Mouse (Mus musculus): ENCODE data around the gene Wfikkn2. TPM values are rescaled to one million over a fixed set of nuclear protein-coding genes. Genes with fewer than 3 reads are reported as not detected.

Gene Wfikkn2
- polyA plus RNA-seq, 1 experiment from 2014 or later = 0.45 TPM

DNA sequence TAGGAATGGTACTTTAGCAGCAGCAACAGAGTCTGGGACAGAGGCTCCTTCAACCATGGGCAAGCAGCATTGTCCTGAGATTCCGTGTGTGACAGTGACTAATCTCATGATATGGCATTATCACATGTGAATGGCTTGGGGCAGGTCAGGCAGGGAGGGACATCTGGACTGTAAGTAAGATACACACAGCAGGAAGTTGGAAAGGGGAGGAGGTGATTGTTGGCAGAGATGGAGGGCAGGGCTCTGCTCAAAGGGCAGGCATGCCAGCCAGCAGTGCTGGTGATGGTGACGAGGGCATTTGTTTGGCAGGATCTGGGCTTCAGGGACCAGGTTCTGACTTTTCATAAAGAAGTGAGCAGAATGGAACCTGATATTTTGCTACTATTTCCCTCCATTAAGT is 52.7 kb downstream of the Wfikkn2 start:
- H3K9me3 ChIP-seq (ENCODE audit: low read depth, low read length) = no peaks in the 10 kb centered on the region
- H3K9ac ChIP-seq = no peak overlapping the region
- no peak overlapping the region for H3K4me3 ChIP-seq (ENCODE audit: low read depth, low read length)
- H3K27me3 ChIP-seq (ENCODE audit: insufficient read depth, low read length) = no peaks in the 10 kb centered on the region
- no peaks in the 10 kb centered on the region for H3K4me1 ChIP-seq (ENCODE audit: insufficient read depth)
- WGBS = 69% methylated on average over 2 of the region's 2 CpGs
- no peak for DNase-seq
- ATAC-seq (ENCODE audit: insufficient read depth) = no peak
- H3K27ac ChIP-seq (ENCODE audit: low read depth) = no peak overlapping the region
- H3K4me2 ChIP-seq = no peak overlapping the region
- no peaks in the 10 kb centered on the region for H3K36me3 ChIP-seq (ENCODE audit: insufficient read depth)
- no peak for TF ChIP-seq CTCF (IDR thresholded peaks at IDR 0.05; ENCODE audit: low read depth)

DNA sequence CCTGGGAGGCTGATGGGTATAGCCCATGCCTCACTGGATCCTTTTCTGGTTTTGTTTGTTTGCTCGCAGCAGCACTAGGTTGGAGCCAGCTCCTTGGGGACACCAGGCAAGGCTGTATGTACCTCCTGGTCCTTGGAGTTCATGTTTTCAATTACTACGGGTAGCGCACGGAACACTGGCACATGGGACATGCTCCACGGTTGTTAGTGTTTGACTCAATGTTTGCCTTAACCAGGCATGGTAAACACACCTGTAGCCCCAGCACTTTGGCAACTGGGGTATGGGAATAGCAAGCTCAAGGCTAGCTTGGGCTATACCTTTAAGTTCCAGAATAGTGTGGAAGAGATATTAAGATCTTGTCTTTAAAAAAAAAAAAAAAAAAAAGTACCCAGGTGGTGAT is 55.1 kb downstream of the Wfikkn2 start:
- Histone ChIP-seq H3K9ac (no peak overlapping the region), H3K4me2 (no peak overlapping the region), H3K4me1 (ENCODE audit: insufficient read depth) (no peaks in the 10 kb centered on the region), H3K4me3 (ENCODE audit: low read depth, low read length) (no peak overlapping the region), H3K9me3 (ENCODE audit: low read depth, low read length) (no peaks in the 10 kb centered on the region), H3K36me3 (ENCODE audit: insufficient read depth) (no peaks in the 10 kb centered on the region), H3K27ac (ENCODE audit: low read depth) (no peak overlapping the region), H3K27me3 (ENCODE audit: insufficient read depth, low read length) (no peaks in the 10 kb centered on the region)
- WGBS = 71% methylated on average over 5 of the region's 5 CpGs
- TF ChIP-seq CTCF (IDR thresholded peaks at IDR 0.05; ENCODE audit: low read depth) = no peak
- no peak for ATAC-seq (ENCODE audit: insufficient read depth)
- no peak for DNase-seq

DNA sequence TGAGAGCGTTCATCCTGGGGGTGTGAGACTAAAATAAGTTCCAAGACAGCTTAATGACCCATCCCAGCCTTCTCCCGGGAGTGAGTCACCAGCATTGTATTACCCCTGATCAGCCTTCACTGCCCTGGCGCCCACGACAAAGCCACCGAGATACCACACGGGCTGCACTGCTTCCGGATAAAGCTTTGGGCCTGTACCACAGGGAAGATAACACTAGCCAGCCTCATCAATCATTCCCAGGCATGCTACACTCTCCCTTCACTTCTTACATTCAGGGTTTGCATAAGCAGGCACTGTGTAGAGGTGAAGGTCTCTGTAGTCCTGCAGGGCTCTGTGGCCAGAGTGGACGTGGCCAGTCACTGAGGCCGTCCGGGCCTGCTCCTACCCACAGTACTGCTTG is 56.2 kb downstream of the Wfikkn2 start:
- no peak for ATAC-seq (ENCODE audit: insufficient read depth)
- WGBS = 32% methylated on average over 10 of the region's 10 CpGs
- no peak for TF ChIP-seq CTCF (IDR thresholded peaks at IDR 0.05; ENCODE audit: low read depth)
- no peak overlapping the region for H3K9ac ChIP-seq
- no peak overlapping the region for H3K4me2 ChIP-seq
- H3K27ac ChIP-seq (ENCODE audit: low read depth) = no peak overlapping the region
- H3K9me3 ChIP-seq (ENCODE audit: low read depth, low read length) = no peaks in the 10 kb centered on the region
- no peak overlapping the region for H3K4me3 ChIP-seq (ENCODE audit: low read depth, low read length)
- no peaks in the 10 kb centered on the region for H3K36me3 ChIP-seq (ENCODE audit: insufficient read depth)
- DNase-seq = no peak
- H3K4me1 ChIP-seq (ENCODE audit: insufficient read depth) = no peaks in the 10 kb centered on the region
- no peaks in the 10 kb centered on the region for H3K27me3 ChIP-seq (ENCODE audit: insufficient read depth, low read length)

Other genes starting within 250 kb of the Wfikkn2 start
- 55.8 and 57.1 TPM in 2 replicates for gene Spag9, start 249.9 kb downstream of the Wfikkn2 start, polyA plus RNA-seq (2014; fragmentation: Nextera tagmentation; extraction: Ambion mirVana)
- 18.2 and 19.9 TPM in 2 replicates for gene Tob1, start 34.6 kb downstream of the Wfikkn2 start, polyA plus RNA-seq (2014; fragmentation: Nextera tagmentation; extraction: Ambion mirVana)
- 0.41 and 0.68 TPM in 2 replicates for gene Gm21885, start 35.9 kb upstream of the Wfikkn2 start, polyA plus RNA-seq (2014; fragmentation: Nextera tagmentation; extraction: Ambion mirVana)
- 93.2 and 95.8 TPM in 2 replicates for gene Luc7l3, start 76.0 kb upstream of the Wfikkn2 start, polyA plus RNA-seq (2014; fragmentation: Nextera tagmentation; extraction: Ambion mirVana)
- gene Ankrd40, start 82.0 kb upstream of the Wfikkn2 start, polyA plus RNA-seq (2014; fragmentation: Nextera tagmentation; extraction: Ambion mirVana) = 29.8 and 30.9 TPM in 2 replicates
- gene Abcc3, start 147.0 kb upstream of the Wfikkn2 start, polyA plus RNA-seq (2014; fragmentation: Nextera tagmentation; extraction: Ambion mirVana) = 3.1 and 3.7 TPM in 2 replicates
- gene Cacna1g, start 228.2 kb upstream of the Wfikkn2 start, polyA plus RNA-seq (2014; fragmentation: Nextera tagmentation; extraction: Ambion mirVana) = 12.9 and 13.5 TPM in 2 replicates
- gene Spata20, start 240.2 kb upstream of the Wfikkn2 start, polyA plus RNA-seq (2014; fragmentation: Nextera tagmentation; extraction: Ambion mirVana) = 0.42 TPM in 1 of 2 replicates, not detected in the other